Mouse (Mus musculus) adrenal gland, postnatal 14 days (tissue): ENCODE results near the gene Micu2. TPM values are rescaled to one million over a fixed set of nuclear protein-coding genes. Genes with fewer than 3 reads are reported as not detected.

Experiments used
- DNase-seq: peaks from one replicate; pipeline ENCODE4 v3.0.0; 2021; ENCODE audit warnings: mixed read lengths
- long read RNA-seq, 2 experiments: library from polyadenylated mRNA; stranded (forward); transcript quantifications; one replicate each; pipeline ENCODE4 v2.0.0; 2021
- total RNA-seq: library from RNA; stranded (reverse); gene quantifications from 2 replicates; pipeline ENCODE4 v1.2.3, GENCODE M21; 2021

The Micu2 gene
- total RNA-seq = 49.2 and 52.4 TPM in 2 replicates
- long read RNA-seq, experiment 1, transcript Micu2-201 (12 exons, 2,329 nt) = major isoform, 58 of 75 reads
- long read RNA-seq, experiment 1, partial matches to known transcripts = 5 of 75 reads
- long read RNA-seq, experiment 1, other reads (novel, unspliced or antisense) = 12 of 75 reads
- long read RNA-seq, experiment 2, transcript Micu2-201 (12 exons, 2,329 nt) = major isoform, 36 of 40 reads
- long read RNA-seq, experiment 2, partial matches to known transcripts = 1 of 40 reads
- long read RNA-seq, experiment 2, other reads (novel, unspliced or antisense) = 3 of 40 reads

DNA sequence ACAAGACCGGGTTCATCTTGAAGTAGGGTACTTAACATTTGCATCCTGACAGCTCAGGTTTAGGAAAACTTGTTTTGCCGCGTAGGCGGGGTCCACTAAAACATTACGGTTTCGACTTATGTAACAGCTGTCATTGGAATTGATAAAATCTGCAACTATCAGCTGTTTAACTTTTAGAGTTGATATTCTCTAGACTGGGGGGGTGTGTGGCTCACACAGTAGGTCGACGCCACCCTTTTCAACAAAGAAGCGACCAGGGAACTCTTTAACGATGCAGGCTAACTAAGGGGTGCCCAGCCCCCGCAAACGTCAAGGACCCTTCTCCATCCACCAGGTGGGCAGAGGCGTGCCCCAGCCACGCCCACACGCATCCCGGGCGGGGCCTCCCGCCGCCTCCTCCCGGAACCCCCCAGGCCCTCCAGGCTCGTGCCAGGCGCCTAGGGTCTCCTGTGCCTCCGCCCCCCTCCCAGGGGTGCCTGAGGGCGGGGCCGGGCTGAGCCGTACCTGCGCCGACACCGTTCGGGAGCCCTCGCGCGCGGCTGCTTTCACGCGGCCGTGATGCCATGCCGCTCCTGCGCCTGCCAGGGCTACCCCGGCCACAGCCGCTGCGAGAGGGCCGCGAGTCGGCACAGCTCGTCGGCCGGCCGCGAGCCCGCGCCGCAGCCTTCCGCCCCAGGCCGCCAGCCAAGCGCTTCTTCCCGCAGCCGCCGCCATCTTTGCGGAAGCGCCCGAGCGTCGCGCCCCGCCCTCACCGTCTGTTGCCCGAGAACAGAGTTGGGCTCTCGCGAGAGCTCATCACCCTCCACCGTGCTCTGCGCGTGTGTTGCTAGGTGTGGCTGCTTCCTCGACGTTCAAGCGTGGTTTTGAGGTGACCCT, at the start of gene Micu2:
Gene Micu2 (minus strand): TSS at position 737 of the 876 bp plus-strand sequence.
- peak; percentile 92 for DNase-seq

DNA sequence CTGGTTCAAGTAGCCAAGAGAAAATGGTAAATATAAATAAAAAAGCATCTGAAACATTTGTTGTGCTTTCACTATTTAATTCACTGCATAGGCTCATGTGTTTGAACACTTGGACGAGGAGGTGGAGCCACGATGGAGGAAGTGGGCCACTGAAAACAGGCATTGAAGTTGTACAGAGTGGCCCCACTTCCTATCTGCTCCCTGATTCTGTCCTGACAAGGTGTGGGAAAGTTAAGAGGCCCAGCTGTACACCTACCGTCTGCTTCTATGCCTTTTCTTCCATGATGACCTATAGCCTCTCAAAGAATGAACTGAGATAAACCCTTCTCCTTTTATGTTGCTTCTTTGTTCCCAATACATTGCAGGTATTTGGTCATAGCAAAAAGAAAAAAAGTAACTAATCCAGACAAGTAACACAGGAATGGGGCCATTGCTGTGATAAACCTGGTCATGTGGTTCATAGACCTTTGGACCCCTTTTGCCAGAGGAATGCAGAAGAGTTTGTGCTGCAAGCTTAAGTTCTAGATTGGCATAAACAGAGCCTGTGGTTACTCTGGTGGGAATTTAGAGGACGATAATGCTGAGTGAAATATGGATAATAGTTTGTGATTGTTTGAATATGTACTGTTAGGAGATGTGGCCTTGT, 47.7 kb upstream of the Micu2 start:
- DNase-seq = no peak

GRCm38 (mm10) chr14:58036174-58036573, 37.1 kb upstream of the Micu2 start:
- no peak for DNase-seq

DNA sequence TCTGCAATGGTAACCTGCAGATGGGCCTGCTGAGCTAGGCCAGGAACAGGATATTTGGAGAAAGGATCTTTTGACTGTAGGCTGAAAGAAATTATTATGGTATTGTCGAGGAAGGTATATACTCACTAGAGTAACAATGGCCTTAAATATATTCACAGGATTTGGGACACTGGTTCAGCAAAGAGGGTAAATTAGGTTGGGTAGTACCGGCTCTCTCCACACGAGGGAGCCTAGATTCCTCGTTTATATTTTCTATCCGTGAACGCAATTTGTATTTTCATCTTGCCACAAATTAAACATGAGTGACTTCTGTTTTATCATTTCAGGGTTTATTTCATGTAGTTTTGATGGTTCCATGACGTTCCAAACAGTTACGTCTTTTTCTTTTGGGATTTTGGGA, 35.5 kb upstream of the Micu2 start:
- DNase-seq = peak; percentile 68

DNA sequence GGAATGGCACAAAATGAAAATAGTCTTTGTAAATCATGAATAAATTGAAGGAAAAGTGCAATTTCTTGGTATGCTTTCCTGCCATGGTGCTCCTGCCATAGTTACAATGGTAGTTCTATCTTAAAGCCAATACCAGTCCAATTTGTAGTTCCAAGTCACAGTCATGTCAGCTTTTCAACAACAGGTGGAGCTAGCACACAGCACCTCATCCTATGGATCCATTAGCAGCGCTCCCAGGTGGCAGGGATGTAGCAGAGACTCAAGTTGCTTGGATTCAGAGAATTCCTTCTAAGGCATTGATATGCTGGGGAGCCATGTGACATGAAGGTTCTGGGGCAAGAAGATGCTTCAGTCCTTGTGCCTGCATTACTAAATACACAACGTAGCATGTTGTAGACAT, 19.8 kb upstream of the Micu2 start:
- peak; percentile 16 for DNase-seq

DNA sequence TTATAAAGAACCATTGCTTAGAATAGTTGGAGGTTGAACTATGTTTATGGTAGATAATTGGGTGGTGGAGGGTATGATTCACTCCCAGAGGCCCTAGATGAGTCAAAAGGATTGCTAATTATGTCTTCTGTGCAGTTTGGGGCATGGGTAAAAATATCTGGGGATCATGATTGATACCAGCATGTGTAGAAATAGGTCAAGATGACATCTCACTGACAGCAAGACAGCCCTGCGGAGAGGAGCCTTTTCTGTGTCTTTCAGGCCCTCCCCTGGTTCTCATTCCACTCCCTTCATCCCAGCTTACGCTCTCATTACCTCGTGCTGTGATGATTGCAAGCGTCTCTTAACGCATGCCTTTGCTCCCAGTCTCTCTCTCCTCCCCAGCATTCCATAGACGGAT, 4.8 kb upstream of the Micu2 start:
- DNase-seq = no peak

DNA sequence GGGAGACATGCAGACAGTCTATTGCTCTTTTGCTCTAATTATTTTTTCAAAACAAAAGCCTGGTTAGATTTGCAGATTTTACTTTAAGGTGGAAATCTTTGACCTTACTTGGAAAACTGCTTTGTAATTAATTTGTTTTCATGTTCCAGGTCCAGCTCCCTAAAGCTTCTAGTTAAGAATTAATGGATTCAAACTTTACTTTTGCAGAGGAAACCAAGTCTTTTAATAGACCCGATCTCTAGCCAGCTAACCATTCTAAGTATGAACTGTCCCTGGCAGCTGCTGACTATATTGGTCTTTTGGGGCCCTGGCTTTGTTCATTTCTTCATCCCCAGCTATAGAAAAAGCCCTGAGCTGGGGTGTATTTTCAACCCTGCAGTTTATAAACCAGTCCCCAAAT, 3.1 kb upstream of the Micu2 start:
- no peak for DNase-seq

DNA sequence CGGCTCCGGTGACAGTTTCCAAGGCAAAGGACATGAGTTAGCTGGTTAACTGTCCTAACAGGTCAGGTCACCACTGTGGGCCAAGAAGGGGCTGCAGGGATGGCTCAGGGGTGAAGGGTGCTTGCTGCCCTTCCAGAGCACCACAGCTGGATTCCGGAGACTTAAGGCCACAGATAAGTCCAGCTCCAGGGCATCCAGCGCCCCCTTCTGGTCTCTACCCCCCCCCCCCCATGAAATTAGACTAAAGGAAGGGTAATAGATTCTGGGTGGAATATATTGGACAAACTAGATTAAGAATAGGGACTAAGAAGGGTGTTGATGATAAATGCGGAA, 306 bp upstream of the Micu2 start:
- no peak for DNase-seq

DNA sequence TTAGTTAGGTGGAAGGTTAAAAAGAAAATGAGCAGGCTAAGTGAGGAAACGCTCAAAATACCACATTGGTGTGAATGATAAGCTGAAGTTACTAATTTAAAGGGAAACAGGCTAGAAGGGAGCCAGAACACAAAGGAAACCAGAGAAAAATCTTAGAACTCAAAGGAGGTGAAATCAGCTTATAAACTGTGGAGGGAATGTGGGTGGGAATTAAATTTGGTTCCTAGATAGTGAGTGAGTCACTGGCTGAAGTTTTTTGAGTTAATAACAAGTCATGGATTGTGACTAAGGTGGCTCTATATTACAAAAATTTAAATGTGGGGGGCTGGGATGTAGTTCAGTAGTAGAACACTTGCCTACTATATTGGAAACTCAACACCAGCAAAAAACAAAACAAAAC, 1.6 kb downstream of the Micu2 start:
- DNase-seq = no peak

DNA sequence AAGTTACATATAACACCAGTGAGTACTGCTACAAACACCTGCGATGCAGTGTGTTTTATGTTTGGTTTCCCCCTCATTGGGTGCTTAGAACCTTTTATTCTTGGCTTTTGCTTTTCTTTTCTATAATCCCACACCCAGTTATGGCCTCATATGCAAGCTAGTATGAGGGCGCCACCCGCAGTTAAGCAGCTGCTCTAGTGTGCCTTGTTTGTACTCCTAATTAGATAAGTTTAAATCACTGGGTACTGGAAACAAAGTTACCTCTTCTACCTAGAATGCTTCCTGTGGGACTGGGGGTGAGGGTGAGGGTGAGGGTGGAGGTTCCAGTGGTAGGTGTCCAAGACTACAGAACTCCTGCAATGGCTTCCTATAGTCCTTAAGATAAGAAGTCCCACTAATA, 2.9 kb downstream of the Micu2 start:
- DNase-seq = no peak

DNA sequence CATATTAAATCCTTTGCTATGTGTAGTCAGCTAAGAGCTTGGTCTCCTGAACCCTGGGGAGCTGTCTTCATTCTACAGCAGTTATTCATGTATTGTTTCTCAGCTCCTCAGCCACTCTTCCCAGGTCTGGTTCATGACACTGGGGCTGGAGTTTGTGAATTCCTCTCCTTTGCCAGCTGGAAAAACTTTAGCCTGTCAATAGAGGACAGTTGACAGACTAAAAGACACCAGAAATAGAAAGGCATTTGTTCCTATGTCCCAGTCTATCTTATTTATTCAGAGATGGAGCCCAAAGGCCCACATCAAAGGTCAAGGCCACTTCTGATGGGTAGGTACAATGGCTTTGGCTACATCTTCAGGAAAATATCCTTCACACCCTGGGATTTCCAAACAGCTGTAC, 7.3 kb downstream of the Micu2 start:
- DNase-seq = no peak

DNA sequence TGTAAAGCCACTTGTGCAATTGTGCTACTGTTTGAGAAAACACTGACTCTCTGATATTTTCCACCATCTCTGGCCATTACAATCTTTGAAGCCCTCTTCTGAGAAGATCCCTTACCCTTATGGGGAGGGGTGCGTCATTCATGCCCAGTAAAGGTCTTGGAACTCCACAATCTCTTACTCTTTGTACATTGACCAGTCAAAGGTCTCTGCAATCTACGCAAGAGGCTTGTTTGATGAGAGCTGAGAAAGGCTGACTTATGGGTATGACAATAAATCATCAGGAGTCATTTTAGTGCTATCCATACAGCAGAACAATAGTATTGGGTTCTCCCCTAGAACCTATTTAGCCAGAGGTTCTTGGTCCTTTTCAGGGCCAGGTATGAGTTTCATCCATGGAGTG, 9.9 kb downstream of the Micu2 start:
- DNase-seq = no peak

DNA sequence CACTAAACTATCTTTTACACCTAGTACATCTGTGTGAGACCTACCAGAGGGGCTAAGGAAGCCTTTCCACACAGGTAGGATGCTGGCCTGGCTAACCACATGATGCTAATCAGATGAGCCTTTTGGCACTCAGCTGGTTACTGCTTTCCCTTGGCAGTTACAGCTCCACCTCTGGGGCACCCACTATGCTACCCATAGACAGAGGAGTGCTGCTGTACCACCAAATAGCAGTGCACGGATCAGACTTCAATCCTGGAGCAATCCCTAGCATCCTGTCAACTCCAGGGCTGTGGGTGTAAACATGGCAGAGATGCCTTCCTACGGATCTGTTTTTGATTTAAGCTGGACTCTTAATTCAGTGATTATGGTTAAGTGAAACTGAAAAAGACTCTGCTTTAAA, 13.3 kb downstream of the Micu2 start:
- DNase-seq = no peak

GRCm38 (mm10) chr14:57982450-57982849, 16.6 kb downstream of the Micu2 start:
- DNase-seq = no peak

DNA sequence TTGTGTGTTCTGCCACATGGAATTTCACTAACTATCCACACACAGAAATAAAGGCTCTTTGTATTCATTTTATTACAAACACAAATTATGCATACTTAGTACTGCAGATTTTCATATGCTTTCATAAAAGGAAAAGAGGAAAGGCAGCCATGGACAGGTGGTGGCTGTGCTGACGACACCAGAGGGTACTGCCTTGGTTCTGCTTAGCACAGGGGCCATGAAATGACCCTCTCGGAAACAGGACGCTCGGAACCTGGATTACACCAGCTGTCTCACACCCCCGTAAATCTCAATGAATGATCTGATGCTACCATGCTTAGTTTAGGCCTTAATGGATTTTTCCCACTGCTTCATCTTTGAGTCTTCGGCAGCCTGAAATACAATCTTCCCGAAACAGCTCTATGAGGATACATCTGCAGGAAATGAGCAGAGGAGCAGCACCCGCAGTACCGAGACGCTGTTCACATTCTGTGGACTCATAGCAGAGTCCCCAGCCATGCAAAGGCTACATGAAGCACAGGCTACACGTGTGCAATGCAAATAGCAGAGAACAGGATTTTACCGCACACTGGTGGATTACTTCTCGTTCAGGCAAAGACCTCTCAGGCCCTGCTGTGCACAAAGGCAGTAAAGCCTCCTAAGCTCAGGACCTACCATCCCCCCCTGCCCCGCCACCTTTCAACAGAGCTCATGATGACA, 17.2 kb downstream of the Micu2 start:
- DNase-seq = no peak

DNA sequence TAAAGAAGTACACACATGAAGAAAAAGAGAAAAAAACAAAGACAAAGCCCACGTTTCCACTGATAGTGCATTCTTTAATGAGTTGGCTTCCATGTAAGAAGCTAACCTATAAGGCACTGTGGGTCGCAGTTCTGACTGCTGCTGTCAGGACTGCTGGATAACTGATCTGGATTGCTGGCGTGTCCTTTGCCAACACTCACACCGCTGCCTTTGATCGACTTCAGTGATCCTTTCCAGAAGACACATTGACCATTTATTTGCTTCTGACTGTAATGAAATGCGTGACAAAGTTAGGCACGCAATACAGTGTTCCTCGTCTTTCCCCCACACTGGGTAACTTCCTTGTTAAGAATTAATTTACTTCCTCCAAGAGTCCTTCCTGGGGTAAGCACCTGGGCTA, 18.3 kb downstream of the Micu2 start:
- DNase-seq = no peak

GRCm38 (mm10) chr14:57980179-57980578, 18.9 kb downstream of the Micu2 start:
- DNase-seq = peak; percentile 53

GRCm38 (mm10) chr14:57978144-57978543, 20.9 kb downstream of the Micu2 start:
- no peak for DNase-seq

DNA sequence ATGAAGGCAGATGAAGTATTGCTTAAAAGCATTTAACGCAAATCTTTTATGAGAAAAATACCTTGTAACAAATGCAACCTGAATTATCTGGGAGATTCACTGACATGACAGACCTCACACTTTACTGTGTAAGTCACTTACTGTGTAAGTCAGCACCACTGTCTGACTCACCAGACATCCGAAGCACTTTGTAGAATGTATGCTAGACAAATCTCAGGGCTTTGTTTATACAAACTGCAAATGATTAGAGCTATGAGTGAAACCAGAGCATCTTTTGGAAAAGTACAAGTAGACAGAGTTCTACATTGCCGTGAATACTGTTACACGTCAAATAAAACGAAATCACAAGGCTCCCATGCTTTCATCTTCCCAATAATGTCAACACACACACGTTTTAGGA, 23.4 kb downstream of the Micu2 start:
- no peak for DNase-seq

DNA sequence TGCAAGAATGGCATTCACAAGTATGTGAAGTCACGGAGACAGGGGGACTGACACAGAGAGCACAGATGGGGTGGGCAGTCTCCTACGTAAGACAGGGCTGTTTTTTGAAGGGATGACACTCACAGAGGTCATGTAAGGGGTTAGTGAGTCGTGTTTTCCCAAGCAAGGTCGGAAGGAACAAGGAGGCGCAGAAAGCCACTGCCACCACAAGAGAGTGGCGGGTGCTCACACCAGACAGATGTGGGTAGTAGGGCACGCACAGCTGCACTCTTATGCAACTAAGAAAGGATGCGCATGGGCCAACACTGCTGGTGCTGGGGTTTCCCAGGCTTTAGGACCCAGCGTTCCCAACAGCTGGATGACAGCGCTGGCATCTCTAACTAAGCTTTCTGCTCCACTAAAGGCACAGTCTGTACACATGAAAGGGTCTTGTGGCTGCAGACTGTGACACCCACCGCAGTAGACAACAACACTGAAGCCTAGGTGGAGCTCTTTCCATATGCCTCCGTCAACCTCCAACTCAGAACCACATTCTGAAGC, 27.0 kb downstream of the Micu2 start:
- no peak for DNase-seq

DNA sequence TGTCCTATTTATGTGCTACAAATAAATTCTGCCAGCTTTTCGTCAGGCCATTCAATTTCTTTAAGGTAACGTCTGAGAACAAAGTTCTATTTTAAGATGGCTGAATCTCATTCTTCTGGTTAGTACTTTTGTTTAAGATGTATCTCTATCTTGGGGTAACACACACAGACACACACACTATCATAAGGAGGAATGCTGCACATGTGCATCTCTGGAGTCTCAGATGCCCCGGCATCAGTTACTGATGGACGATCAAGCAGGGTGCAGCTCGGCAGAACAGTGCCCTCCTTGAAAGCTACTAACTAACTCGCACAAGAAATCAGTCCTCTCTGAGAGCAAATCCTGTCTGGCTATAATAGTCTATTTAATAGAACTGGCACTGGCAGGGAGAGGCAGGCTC, 30.2 kb downstream of the Micu2 start:
- no peak for DNase-seq

DNA sequence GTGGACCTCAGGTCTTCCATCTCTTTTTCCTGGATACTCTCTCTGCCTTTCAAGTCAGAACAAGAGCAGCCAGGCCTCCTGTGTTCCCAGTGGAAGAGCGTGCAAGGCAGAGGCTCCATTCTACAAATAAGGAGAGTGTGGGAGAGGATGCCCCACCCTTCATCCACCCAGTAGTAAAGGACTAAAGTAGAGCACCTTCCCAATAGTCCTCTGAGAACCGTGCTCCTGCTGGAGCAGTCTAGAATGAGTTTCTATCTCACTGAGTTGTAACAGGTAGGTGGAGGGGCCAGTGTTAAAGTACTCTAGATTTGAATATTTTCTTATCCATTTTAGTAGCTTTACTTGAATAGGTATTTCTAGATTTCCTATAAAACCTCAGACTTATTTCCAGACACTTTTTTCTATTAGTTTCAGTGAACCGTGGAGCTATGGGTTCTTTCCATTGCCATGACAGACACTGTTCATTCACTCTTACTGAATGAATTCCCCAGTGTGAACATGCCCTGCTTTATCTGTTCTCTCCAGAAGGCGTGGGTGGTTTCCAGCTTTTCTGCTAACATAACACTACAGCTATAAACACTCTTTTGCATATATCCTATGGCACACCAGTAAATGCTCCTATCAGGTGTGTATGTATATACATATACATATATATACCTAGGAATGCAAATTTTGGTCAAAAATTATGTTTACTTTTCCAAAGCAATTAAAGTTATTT, 31.8 kb downstream of the Micu2 start:
- no peak for DNase-seq
